In genomic region chr2:59711992-59712391, GRCm38 (mm10) we compare ENCODE assay signal across 27 mouse cellular contexts.
DNase-seq lines count a peak whose midpoint lies in the region; ATAC-seq and TF ChIP-seq lines count a peak whose summit lies in the region.
"Had no signal": no experiment of that assay in that cellular context is flagged by ENCODE, and none has a peak within 500 bp of the region (broad histone marks: within the 10 kb centered on the region; RNA-seq: fewer than 3 reads in every experiment).

No protein-coding gene starts in this region.

- H3K4me3 ChIP-seq in hindbrain, embryonic 11.5 days (ENCODE audit: low read depth, low read length): no peak overlapping the region
- H3K4me3 ChIP-seq in hindbrain, embryonic 16.5 days (ENCODE audit: low read length): no peak overlapping the region
- no peak overlapping the region for H3K4me3 ChIP-seq in lung, embryonic 14.5 days (ENCODE audit: low read depth, low read length)
- no peak overlapping the region for H3K4me3 ChIP-seq in stomach, embryonic 16.5 days (replicated peaks; ENCODE audit: low read length)
- no peak overlapping the region for H3K4me3 ChIP-seq in stomach, postnatal 0 days (ENCODE audit: low read depth, low read length)
- H3K4me3 ChIP-seq: erythroblast, embryonic 14.5 days; left cerebral cortex, adult 2 months; limb, embryonic 15.5 days; liver, embryonic 13.5 days; midbrain, embryonic 10.5 days; myocyte; neural tube, embryonic 12.5 days had no signal

- 85% methylated on average over 8 of the region's 8 CpGs for WGBS in hindbrain, embryonic 11.5 days
- WGBS in hindbrain, embryonic 16.5 days: 91% methylated on average over 8 of the region's 8 CpGs
- 47% methylated on average over 8 of the region's 8 CpGs for WGBS in lung, embryonic 14.5 days
- WGBS in stomach, embryonic 16.5 days: 70% methylated on average over 8 of the region's 8 CpGs
- 72% methylated on average over 8 of the region's 8 CpGs for WGBS in stomach, postnatal 0 days

- H3K4me2 ChIP-seq in hindbrain, embryonic 11.5 days (replicated peaks; ENCODE audit: low read depth, low read length): no peak overlapping the region
- H3K4me2 ChIP-seq in hindbrain, embryonic 16.5 days (ENCODE audit: low read length): no peak overlapping the region
- no peak overlapping the region for H3K4me2 ChIP-seq in lung, embryonic 14.5 days
- H3K4me2 ChIP-seq in stomach, embryonic 16.5 days (ENCODE audit: low read depth, low read length): no peak overlapping the region
- H3K4me2 ChIP-seq in stomach, postnatal 0 days (replicated peaks; ENCODE audit: low read depth): no peak overlapping the region
- H3K4me2 ChIP-seq: limb, embryonic 15.5 days; liver, embryonic 13.5 days; neural tube, embryonic 12.5 days had no signal

- H3K9me3 ChIP-seq in hindbrain, embryonic 11.5 days (ENCODE audit: control insufficient read depth, low read length): no peaks in the 10 kb centered on the region
- H3K9me3 ChIP-seq in hindbrain, embryonic 16.5 days (ENCODE audit: control insufficient read depth, low read length): no peaks in the 10 kb centered on the region
- H3K9me3 ChIP-seq in lung, embryonic 14.5 days (ENCODE audit: low read depth, low read length): no peaks in the 10 kb centered on the region
- H3K9me3 ChIP-seq in stomach, embryonic 16.5 days (replicated peaks; ENCODE audit: control insufficient read depth, low read length): no peaks in the 10 kb centered on the region
- H3K9me3 ChIP-seq in stomach, postnatal 0 days (ENCODE audit: control insufficient read depth, low read length): no peaks in the 10 kb centered on the region
- H3K9me3 ChIP-seq: G1E; limb, embryonic 15.5 days; liver, embryonic 13.5 days; midbrain, embryonic 10.5 days; neural tube, embryonic 12.5 days had no signal

- H3K36me3 ChIP-seq in hindbrain, embryonic 11.5 days (ENCODE audit: control insufficient read depth, insufficient read depth, low read length): no peaks in the 10 kb centered on the region
- H3K36me3 ChIP-seq in hindbrain, embryonic 16.5 days (ENCODE audit: control insufficient read depth, insufficient read depth, low read length): no peaks in the 10 kb centered on the region
- H3K36me3 ChIP-seq in lung, embryonic 14.5 days (ENCODE audit: insufficient read depth): no peaks in the 10 kb centered on the region
- H3K36me3 ChIP-seq in stomach, embryonic 16.5 days (ENCODE audit: control insufficient read depth, insufficient read depth, low read length): no peaks in the 10 kb centered on the region
- no peaks in the 10 kb centered on the region for H3K36me3 ChIP-seq in stomach, postnatal 0 days (ENCODE audit: control insufficient read depth, insufficient read depth, low read length)
- H3K36me3 ChIP-seq: G1E; limb, embryonic 15.5 days; liver, embryonic 13.5 days; midbrain, embryonic 10.5 days; neural tube, embryonic 12.5 days had no signal

- H3K4me1 ChIP-seq in hindbrain, embryonic 11.5 days (replicated peaks; ENCODE audit: control insufficient read depth, insufficient read depth, low read length): no peaks in the 10 kb centered on the region
- H3K4me1 ChIP-seq in hindbrain, embryonic 16.5 days (ENCODE audit: control insufficient read depth, insufficient read depth, low read depth, low read length): no peaks in the 10 kb centered on the region
- H3K4me1 ChIP-seq in lung, embryonic 14.5 days (ENCODE audit: insufficient read depth): 0 out of 2 replicates have a peak, but pooled peaks cover 8% of the 10 kb centered on the region
- H3K4me1 ChIP-seq in stomach, embryonic 16.5 days (ENCODE audit: control insufficient read depth, insufficient read depth, low read length): peaks cover 12% of the 10 kb centered on the region
- 0 out of 2 replicates have a peak, but pooled peaks cover 4% of the 10 kb centered on the region for H3K4me1 ChIP-seq in stomach, postnatal 0 days (replicated peaks; ENCODE audit: control insufficient read depth, insufficient read depth)
- H3K4me1 ChIP-seq: liver, embryonic 13.5 days; neural tube, embryonic 12.5 days had no signal

- no peak for TF ChIP-seq EP300 in stomach, postnatal 0 days (optimal IDR thresholded peaks at IDR 0.05)

- 0 out of 2 replicates have a peak overlapping the region, but pooled peaks have one; percentile 25 for H3K27ac ChIP-seq in hindbrain, embryonic 11.5 days (ENCODE audit: low read depth, low read length)
- no peak overlapping the region for H3K27ac ChIP-seq in hindbrain, embryonic 16.5 days (ENCODE audit: low read depth, low read length)
- peak overlapping the region; percentile 81 for H3K27ac ChIP-seq in lung, embryonic 14.5 days (ENCODE audit: low read depth)
- H3K27ac ChIP-seq in stomach, embryonic 16.5 days (ENCODE audit: low read length): no peak overlapping the region
- no peak overlapping the region; the same call in 1 of the 2 replicates for H3K27ac ChIP-seq in stomach, postnatal 0 days (replicated peaks)
- H3K27ac ChIP-seq: left cerebral cortex, adult 2 months; limb, embryonic 15.5 days; liver, embryonic 13.5 days; midbrain, embryonic 10.5 days; neural tube, embryonic 12.5 days had no signal

- TF ChIP-seq CTCF in lung, embryonic 14.5 days (IDR thresholded peaks at IDR 0.05; ENCODE audit: low read depth): no peak
- no peak for TF ChIP-seq CTCF in stomach, postnatal 0 days (IDR thresholded peaks at IDR 0.05; ENCODE audit: low read depth)

- ATAC-seq in hindbrain, embryonic 11.5 days (ENCODE audit: low FRiP score): no peak
- no peak for ATAC-seq in hindbrain, embryonic 16.5 days
- ATAC-seq in lung, embryonic 14.5 days (ENCODE audit: insufficient read depth): 0 out of 2 replicates have a peak, but pooled peaks have one; percentile 50
- ATAC-seq in stomach, embryonic 16.5 days (ENCODE audit: insufficient read depth, low FRiP score): peak; percentile 40; the same call in 1 of the 2 replicates
- ATAC-seq in stomach, postnatal 0 days (ENCODE audit: low FRiP score, low TSS enrichment): no peak
- ATAC-seq: forebrain, embryonic 16.5 days had no signal

- DNase-seq in heart, adult 11 months: peak; percentile 80
- DNase-seq in heart, adult 9 months (ENCODE audit: low spot score in 2 of 2): no peak
- no peak for DNase-seq in hindbrain, embryonic 11.5 days (ENCODE audit: low spot score)
- no peak for DNase-seq in lung, embryonic 14.5 days
- DNase-seq in lung, adult 18-20 months: no peak
- DNase-seq in stomach, postnatal 0 days (ENCODE audit: low spot score): no peak
- DNase-seq: adrenal gland, adult 8-10 months; cerebellum, adult 2 months; cerebellum, postnatal 14 days; kidney, adult 11 months; kidney, postnatal 14 days; liver, embryonic 13.5 days; lung, adult 2 months; right cerebral cortex, adult 18-20 months; spleen, adult 18-20 months; thymus, adult 2 months; thymus, postnatal 36 days had no signal

- no peak overlapping the region for H3K9ac ChIP-seq in hindbrain, embryonic 11.5 days (ENCODE audit: low read depth, low read length)
- H3K9ac ChIP-seq in hindbrain, embryonic 16.5 days (ENCODE audit: low read depth, low read length): no peak overlapping the region
- no peak overlapping the region for H3K9ac ChIP-seq in lung, embryonic 14.5 days
- H3K9ac ChIP-seq in stomach, embryonic 16.5 days (ENCODE audit: low read length): no peak overlapping the region
- H3K9ac ChIP-seq in stomach, postnatal 0 days (ENCODE audit: low read length): no peak overlapping the region
- H3K9ac ChIP-seq: limb, embryonic 15.5 days; liver, embryonic 13.5 days; neural tube, embryonic 12.5 days had no signal

- no peaks in the 10 kb centered on the region for H3K27me3 ChIP-seq in hindbrain, embryonic 11.5 days (ENCODE audit: control insufficient read depth, insufficient read depth, low read length)
- no peaks in the 10 kb centered on the region for H3K27me3 ChIP-seq in hindbrain, embryonic 16.5 days (replicated peaks; ENCODE audit: control insufficient read depth, insufficient read depth, low read length)
- no peaks in the 10 kb centered on the region for H3K27me3 ChIP-seq in lung, embryonic 14.5 days (ENCODE audit: insufficient read depth, low read length)
- H3K27me3 ChIP-seq in stomach, embryonic 16.5 days (ENCODE audit: control insufficient read depth, insufficient read depth, low read length): no peaks in the 10 kb centered on the region
- H3K27me3 ChIP-seq in stomach, postnatal 0 days (ENCODE audit: control insufficient read depth, insufficient read depth, low read length): no peaks in the 10 kb centered on the region
- H3K27me3 ChIP-seq: limb, embryonic 15.5 days; liver, embryonic 13.5 days; neural tube, embryonic 12.5 days had no signal

Comparison
In these comparisons a context has a peak if more than half of its experiments do, and no peak if none do; other contexts are left out.
1. ATAC-seq: peak in lung, embryonic 14.5 days (single experiment) and stomach, embryonic 16.5 days (single experiment); none in hindbrain, embryonic 11.5 days (single experiment), hindbrain, embryonic 16.5 days (single experiment) and stomach, postnatal 0 days (single experiment).
2. H3K27ac ChIP-seq: peak in hindbrain, embryonic 11.5 days (single experiment) and lung, embryonic 14.5 days (single experiment); none in hindbrain, embryonic 16.5 days (single experiment), stomach, embryonic 16.5 days (single experiment) and stomach, postnatal 0 days (single experiment).